Mouse (Mus musculus): ENCODE measurements at regions not wholly inside any gene's neighbourhood (a gene's known extent, or its start where the extent isn't known, plus 50 kb on each side); places are given as distances from the start of the nearest gene placed in this dataset.

GRCm38 (mm10) chr10:68378212-68378611 is 99.7 kb upstream of the Arid5b start:
- H3K9me3 ChIP-seq = peaks cover 11% of the 10 kb centered on the region
- peaks cover 2% of the 10 kb centered on the region for H3K27me3 ChIP-seq (replicated peaks)
- H3K36me3 ChIP-seq (replicated peaks; ENCODE audit: low read length) = no peaks in the 10 kb centered on the region
- H3K4me3 ChIP-seq (replicated peaks) = no peak overlapping the region
- TF ChIP-seq GATA1 (IDR thresholded peaks at IDR 0.05; ENCODE audit: borderline replicate concordance, low read length) = no peak
- TF ChIP-seq FLI1 (IDR thresholded peaks at IDR 0.05; ENCODE audit: low read length) = no peak
- H3K4me1 ChIP-seq = no peaks in the 10 kb centered on the region; the same call in 1 of the 2 replicates

- Histone ChIP-seq H3K4me3 (replicated peaks) (no peak overlapping the region), H3K9me3 (peaks cover 9% of the 10 kb centered on the region), H3K27me3 (replicated peaks) (peaks cover 2% of the 10 kb centered on the region), H3K36me3 (replicated peaks; ENCODE audit: low read length) (no peaks in the 10 kb centered on the region), H3K4me1 (no peaks in the 10 kb centered on the region; the same call in 1 of the 2 replicates)
- TF ChIP-seq FLI1 (IDR thresholded peaks at IDR 0.05; ENCODE audit: low read length) (no peak), GATA1 (IDR thresholded peaks at IDR 0.05; ENCODE audit: borderline replicate concordance, low read length) (no peak)
These were observed 98.9 kb upstream of the Arid5b start for GRCm38 (mm10) chr10:68377479-68377878.

- no peak overlapping the region for H3K4me3 ChIP-seq (replicated peaks)
- peaks cover 12% of the 10 kb centered on the region; the same call in 1 of the 2 replicates for H3K9me3 ChIP-seq
- TF ChIP-seq GATA1 (IDR thresholded peaks at IDR 0.05; ENCODE audit: borderline replicate concordance, low read length) = no peak
- no peak for TF ChIP-seq FLI1 (IDR thresholded peaks at IDR 0.05; ENCODE audit: low read length)
- H3K4me1 ChIP-seq = no peaks in the 10 kb centered on the region; the same call in 1 of the 2 replicates
- H3K36me3 ChIP-seq (replicated peaks; ENCODE audit: low read length) = no peaks in the 10 kb centered on the region
- H3K27me3 ChIP-seq (replicated peaks) = peaks cover 2% of the 10 kb centered on the region
These were observed 95.3 kb upstream of the Arid5b start for GRCm38 (mm10) chr10:68373875-68374274.

GRCm38 (mm10) chr10:68371785-68372184 is 93.2 kb upstream of the Arid5b start:
- TF ChIP-seq GATA1 (IDR thresholded peaks at IDR 0.05; ENCODE audit: borderline replicate concordance, low read length) (no peak), FLI1 (IDR thresholded peaks at IDR 0.05; ENCODE audit: low read length) (no peak)
- Histone ChIP-seq H3K4me1 (no peaks in the 10 kb centered on the region; the same call in 1 of the 2 replicates), H3K36me3 (replicated peaks; ENCODE audit: low read length) (no peaks in the 10 kb centered on the region), H3K9me3 (peaks cover 28% of the 10 kb centered on the region), H3K4me3 (replicated peaks) (no peak overlapping the region), H3K27me3 (replicated peaks) (peaks cover 2% of the 10 kb centered on the region)

GRCm38 (mm10) chr10:68370986-68371385 is 92.4 kb upstream of the Arid5b start:
- no peaks in the 10 kb centered on the region for H3K4me1 ChIP-seq
- TF ChIP-seq FLI1 (IDR thresholded peaks at IDR 0.05; ENCODE audit: low read length) (no peak), GATA1 (IDR thresholded peaks at IDR 0.05; ENCODE audit: borderline replicate concordance, low read length) (no peak)
- H3K36me3 ChIP-seq (replicated peaks; ENCODE audit: low read length) = peaks cover 2% of the 10 kb centered on the region
- H3K4me3 ChIP-seq (replicated peaks) = no peak overlapping the region
- peaks cover 33% of the 10 kb centered on the region for H3K9me3 ChIP-seq
- peaks cover 2% of the 10 kb centered on the region for H3K27me3 ChIP-seq (replicated peaks)

GRCm38 (mm10) chr10:68366796-68367195 is 88.3 kb upstream of the Arid5b start:
- Histone ChIP-seq H3K4me3 (replicated peaks) (no peak overlapping the region), H3K4me1 (no peaks in the 10 kb centered on the region), H3K27me3 (replicated peaks) (no peaks in the 10 kb centered on the region), H3K9me3 (peaks cover 62% of the 10 kb centered on the region), H3K36me3 (replicated peaks; ENCODE audit: low read length) (peaks cover 5% of the 10 kb centered on the region)
- TF ChIP-seq FLI1 (IDR thresholded peaks at IDR 0.05; ENCODE audit: low read length) = no peak
- TF ChIP-seq GATA1 (IDR thresholded peaks at IDR 0.05; ENCODE audit: borderline replicate concordance, low read length) = no peak

- Histone ChIP-seq H3K4me1 (peaks cover 11% of the 10 kb centered on the region), H3K27me3 (replicated peaks) (no peaks in the 10 kb centered on the region), H3K36me3 (replicated peaks; ENCODE audit: low read length) (peaks cover 5% of the 10 kb centered on the region), H3K9me3 (peaks cover 43% of the 10 kb centered on the region), H3K4me3 (replicated peaks) (no peak overlapping the region)
- no peak for TF ChIP-seq GATA1 (IDR thresholded peaks at IDR 0.05; ENCODE audit: borderline replicate concordance, low read length)
- TF ChIP-seq FLI1 (IDR thresholded peaks at IDR 0.05; ENCODE audit: low read length) = no peak
These were observed 82.4 kb upstream of the Arid5b start for GRCm38 (mm10) chr10:68360765-68361483.

GRCm38 (mm10) chr10:68359135-68359534 is 80.6 kb upstream of the Arid5b start:
- Histone ChIP-seq H3K4me3 (replicated peaks) (no peak overlapping the region), H3K4me1 (peaks cover 15% of the 10 kb centered on the region), H3K36me3 (replicated peaks; ENCODE audit: low read length) (peaks cover 2% of the 10 kb centered on the region), H3K9me3 (peaks cover 33% of the 10 kb centered on the region), H3K27me3 (replicated peaks) (no peaks in the 10 kb centered on the region)
- TF ChIP-seq GATA1 (IDR thresholded peaks at IDR 0.05; ENCODE audit: borderline replicate concordance, low read length) (no peak), FLI1 (IDR thresholded peaks at IDR 0.05; ENCODE audit: low read length) (no peak)

- no peak for TF ChIP-seq GATA1 (IDR thresholded peaks at IDR 0.05; ENCODE audit: borderline replicate concordance, low read length)
- no peak for TF ChIP-seq FLI1 (IDR thresholded peaks at IDR 0.05; ENCODE audit: low read length)
- H3K4me3 ChIP-seq (replicated peaks) = no peak overlapping the region
- H3K27me3 ChIP-seq (replicated peaks) = no peaks in the 10 kb centered on the region
- H3K9me3 ChIP-seq = peaks cover 15% of the 10 kb centered on the region
- H3K36me3 ChIP-seq (replicated peaks; ENCODE audit: low read length) = peaks cover 2% of the 10 kb centered on the region
- peaks cover 15% of the 10 kb centered on the region for H3K4me1 ChIP-seq
These were observed 78.4 kb upstream of the Arid5b start for GRCm38 (mm10) chr10:68356973-68357372.

- H3K36me3 ChIP-seq (replicated peaks; ENCODE audit: low read length) = peaks cover 2% of the 10 kb centered on the region
- H3K27me3 ChIP-seq (replicated peaks) = no peaks in the 10 kb centered on the region
- peaks cover 15% of the 10 kb centered on the region for H3K4me1 ChIP-seq
- H3K9me3 ChIP-seq = peaks cover 11% of the 10 kb centered on the region
- TF ChIP-seq GATA1 (IDR thresholded peaks at IDR 0.05; ENCODE audit: borderline replicate concordance, low read length) (no peak), FLI1 (IDR thresholded peaks at IDR 0.05; ENCODE audit: low read length) (no peak)
- no peak overlapping the region for H3K4me3 ChIP-seq (replicated peaks)
These were observed 78.0 kb upstream of the Arid5b start for GRCm38 (mm10) chr10:68356521-68356920.
